Mouse (Mus musculus): ENCODE results near the gene Ap2m1.

DNA sequence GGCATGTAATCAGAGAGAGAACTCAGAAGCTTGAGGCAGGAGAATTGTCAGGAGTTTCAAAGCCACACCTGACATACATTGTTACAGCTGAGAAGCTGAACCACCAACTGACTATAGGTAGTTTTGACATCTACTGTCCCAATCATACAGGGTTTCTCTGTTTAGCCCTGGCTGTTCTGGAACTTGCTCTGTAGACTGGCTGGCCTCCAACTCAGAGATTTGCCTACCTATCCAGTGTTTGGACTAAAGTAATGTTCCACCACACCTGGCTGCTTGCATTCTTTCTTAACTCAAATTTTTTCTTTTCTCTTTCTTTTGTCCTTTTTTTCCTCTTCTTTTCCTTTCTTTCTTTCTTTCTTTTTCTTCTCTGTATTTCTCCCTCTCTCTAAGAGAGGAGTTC lies 19.2 kb upstream of the Ap2m1 start:
- no peak for TF ChIP-seq POLR2A (IDR thresholded peaks at IDR 0.05; ENCODE audit: low read depth, low read length)
- TF ChIP-seq CTCF (IDR thresholded peaks at IDR 0.05; ENCODE audit: extremely low read depth, insufficient read depth, insufficient read length, insufficient replicate concordance), result no peak

All from spleen, adult 2 months (tissue).